Mouse (Mus musculus) embryonic fibroblast, embryonic 13.5 days (primary cell): ENCODE measurements around the gene Ap2a1.

ENCODE experiments used
- CTCF ChIP-seq: IDR thresholded peaks from 2 replicates; pipeline ENCODE4 v1.5.1; 2011; ENCODE audit warnings: mild to moderate bottlenecking, control low read depth, low read length, moderate library complexity, borderline replicate concordance; ENCODE audit not compliant: insufficient read depth
- POLR2A ChIP-seq: IDR thresholded peaks from 2 replicates; pipeline ENCODE4 v1.6.1; 2011; ENCODE audit warnings: low read depth, mild to moderate bottlenecking, control low read depth, low read length, moderate library complexity

- no peak for TF ChIP-seq CTCF
- no peak for TF ChIP-seq POLR2A
These were observed 67.9 kb downstream of the Ap2a1 start for GRCm38 (mm10) chr7:44861429-44861816.
